Mouse (Mus musculus): ENCODE measurements around the gene Fancg.
A peak's percentile ranks its signal among the peaks of the same experiment; 100 is the strongest.

Fancg gene

GRCm38 (mm10) chr4:43010161-43011038 is at the start of gene Fancg:
Gene Fancg, minus strand, starts transcription at chr4:43010506.
- DNase-seq: peak; percentile 90

DNA sequence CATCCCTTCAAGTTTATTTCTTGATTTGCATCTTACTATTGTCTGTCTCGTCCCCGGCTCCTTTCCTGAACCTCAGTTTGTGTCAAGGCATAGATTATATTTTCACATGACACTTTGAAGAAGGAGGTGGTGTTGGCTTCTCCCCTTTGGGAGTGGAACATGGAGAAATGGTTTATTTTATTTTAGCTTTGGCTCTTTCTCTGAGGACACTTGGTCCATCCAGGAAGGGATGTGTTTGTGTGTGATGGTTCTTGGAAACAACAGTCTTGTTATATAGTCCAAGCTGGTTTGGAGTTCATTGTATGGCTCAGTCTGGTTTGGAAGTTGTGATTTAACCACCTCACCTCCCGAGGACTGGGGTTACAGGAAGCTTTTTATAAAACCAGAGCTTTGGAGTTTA is 49.4 kb upstream of the Fancg start:
- DNase-seq: no peak

DNA sequence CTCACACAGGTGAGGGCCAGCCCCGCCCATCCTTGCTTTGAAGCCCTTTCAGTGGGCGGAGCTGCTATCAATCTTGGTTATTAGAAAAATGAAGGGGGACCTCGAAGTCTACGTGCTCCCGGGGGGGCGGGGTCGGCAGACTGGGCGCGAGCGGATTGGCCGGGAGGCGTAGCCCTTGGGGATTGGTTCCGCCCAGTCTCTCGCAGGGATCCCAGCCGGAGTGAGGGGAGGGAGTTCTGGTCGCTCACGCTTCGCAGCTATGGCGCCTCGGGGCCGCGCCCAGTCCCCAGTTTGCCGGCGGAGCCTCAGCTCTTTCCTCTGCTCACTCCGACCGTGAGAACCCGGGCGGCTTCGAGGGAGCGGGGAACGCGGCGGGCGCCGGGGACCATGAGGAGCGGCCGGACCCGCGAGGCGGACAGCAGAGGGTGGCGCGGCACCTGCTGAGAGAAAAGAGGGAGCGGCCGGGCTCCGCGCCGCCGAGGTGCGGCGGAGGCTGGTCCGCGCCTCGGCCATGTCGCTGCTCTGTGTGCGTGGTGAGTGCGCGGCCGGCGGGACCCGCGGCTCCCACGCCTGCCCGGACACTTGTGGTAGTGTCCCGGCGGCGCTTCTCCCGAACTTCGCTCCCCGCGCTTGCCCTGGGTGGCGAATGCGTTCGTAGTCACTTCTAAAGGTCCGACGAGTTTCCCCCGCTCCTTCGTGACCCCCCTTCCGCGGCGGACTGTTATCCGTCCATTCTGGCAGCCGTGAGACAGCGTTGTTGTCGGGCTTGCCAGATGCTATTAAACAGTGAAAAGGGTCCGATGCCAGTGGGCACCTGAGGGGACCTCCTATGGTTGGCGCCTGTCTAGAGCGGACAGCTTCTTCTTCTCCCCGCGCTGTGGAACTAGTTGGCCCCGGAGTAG is 48.7 kb upstream of the Fancg start, which contains the start of gene Unc13b:
Unc13b (plus strand) TSS at position 201 of the 902 bp plus-strand sequence.
- peak; percentile 96 for DNase-seq

- DNase-seq: no peak
Observed at GRCm38 (mm10) chr4:43058392-43058752, 48.1 kb upstream of the Fancg start.

DNA sequence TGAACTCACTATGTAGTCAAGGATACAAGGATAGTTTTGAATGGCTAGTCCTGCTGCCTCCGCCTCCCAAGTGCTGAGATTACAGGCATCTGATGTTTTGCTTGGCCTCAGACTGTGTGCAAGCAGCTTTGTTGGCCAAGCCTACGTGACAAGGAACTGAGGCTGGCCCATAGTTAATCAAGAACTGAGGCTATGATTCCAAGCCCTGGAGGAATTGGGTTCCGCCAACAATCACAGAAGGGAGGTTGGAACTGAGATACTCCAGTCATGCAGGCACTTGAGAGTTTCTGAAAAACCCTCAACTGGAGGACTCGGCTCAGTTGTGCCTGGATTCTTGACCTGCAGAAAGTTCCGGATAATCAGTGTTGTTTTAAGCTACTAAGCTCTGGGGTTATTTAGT is 47.3 kb upstream of the Fancg start:
- no peak for DNase-seq

DNA sequence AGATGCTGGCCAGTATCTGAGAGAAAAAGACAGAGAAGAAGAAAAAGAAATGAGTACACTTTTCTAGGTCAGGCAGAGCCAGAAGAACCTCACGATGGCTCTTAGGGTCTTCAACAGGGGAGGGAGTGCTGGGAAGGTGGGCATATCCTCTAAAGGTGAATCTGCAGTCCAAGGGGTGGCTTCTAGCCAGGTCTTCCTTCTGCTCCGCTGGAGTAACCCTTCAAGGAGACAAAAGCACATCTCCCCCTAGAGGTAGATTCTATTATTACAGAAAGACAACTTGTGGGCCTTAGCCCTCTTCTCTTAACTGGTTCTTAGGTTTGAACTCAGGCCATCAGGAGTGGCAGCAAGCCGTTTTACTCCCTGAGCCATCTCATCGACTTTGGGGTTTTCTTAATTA is 42.3 kb upstream of the Fancg start:
- peak; percentile 61 for DNase-seq

GRCm38 (mm10) chr4:43047231-43047630 is 36.9 kb upstream of the Fancg start:
- peak; percentile 86 for DNase-seq

DNA sequence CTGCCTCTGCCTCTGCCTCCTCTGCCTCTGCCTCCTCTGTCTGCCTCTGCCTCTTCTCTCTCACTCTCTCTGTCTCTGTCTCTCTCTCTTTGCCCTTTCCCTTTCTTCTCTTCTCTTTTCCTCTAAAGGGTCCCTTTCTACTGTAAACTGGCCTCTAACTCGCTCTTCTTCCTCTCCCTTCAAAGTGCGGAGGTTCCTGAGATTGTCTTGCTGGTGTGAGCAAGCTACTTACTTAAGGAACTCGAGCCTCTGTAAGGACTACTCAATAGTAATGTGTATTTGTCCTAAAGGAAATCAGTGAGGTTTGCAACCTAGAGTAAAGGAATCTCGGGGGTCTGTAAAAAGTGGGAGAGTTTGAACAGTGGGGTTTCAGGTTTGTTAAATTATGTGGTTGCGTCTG is 36.3 kb upstream of the Fancg start:
- DNase-seq: no peak

DNA sequence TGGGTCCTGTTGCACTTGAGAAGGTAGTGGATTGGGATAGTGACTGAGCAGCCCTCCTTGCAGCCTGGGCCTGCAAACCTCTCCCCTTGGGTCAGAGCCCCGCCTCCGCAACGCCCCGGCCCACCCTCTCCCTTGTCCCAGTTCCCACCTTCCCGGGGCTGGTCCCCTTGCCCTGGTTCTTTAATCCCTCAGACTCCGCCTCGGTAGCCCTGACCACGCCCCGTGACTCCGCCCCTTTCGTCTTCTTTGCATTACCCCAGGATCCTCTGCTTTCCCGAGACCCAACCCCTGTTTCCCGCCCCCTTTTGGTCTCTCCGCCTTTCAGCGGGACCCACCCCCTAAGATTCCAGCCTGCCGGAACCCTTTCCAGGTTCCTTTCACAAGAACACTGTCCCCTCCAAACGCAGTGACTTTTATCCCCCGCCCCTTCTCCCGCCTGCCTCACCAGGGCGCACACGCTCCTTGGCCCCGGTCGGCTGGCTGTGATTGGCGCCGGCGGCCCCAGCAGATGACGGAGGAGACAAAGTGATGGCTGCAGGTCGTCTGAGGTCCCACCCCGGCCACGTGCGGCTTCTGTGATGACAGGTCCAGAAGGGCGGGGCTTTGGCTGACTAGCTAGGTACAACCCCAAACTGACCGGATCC is 35.5 kb upstream of the Fancg start, which contains the start of gene Fam214b:
Fam214b (minus strand) TSS at position 562 of the 644 bp plus-strand sequence.
- peak; percentile 100 for DNase-seq

DNA sequence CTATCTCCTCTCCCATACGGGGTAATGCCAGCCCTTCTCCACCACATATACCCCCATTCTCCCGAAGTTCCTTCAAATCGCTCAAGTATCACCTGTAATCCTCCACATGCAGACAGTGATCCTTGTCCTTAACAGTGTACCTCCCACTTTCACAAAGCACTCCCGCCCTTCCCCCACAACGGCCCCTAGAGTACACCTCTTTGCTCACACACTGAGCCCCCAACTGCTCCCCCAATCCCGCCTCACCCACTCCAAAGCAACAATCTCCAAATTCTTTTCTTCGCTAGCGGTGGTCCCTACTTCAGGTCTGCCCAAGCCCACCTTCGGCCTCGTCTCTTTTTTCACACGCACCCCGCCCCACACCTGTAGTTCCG is 35.0 kb upstream of the Fancg start:
- DNase-seq: peak; percentile 64

GRCm38 (mm10) chr4:43044673-43045072 is 34.4 kb upstream of the Fancg start:
- peak; percentile 57 for DNase-seq

GRCm38 (mm10) chr4:43043644-43044357 is 33.5 kb upstream of the Fancg start:
- peak; percentile 83 for DNase-seq

DNA sequence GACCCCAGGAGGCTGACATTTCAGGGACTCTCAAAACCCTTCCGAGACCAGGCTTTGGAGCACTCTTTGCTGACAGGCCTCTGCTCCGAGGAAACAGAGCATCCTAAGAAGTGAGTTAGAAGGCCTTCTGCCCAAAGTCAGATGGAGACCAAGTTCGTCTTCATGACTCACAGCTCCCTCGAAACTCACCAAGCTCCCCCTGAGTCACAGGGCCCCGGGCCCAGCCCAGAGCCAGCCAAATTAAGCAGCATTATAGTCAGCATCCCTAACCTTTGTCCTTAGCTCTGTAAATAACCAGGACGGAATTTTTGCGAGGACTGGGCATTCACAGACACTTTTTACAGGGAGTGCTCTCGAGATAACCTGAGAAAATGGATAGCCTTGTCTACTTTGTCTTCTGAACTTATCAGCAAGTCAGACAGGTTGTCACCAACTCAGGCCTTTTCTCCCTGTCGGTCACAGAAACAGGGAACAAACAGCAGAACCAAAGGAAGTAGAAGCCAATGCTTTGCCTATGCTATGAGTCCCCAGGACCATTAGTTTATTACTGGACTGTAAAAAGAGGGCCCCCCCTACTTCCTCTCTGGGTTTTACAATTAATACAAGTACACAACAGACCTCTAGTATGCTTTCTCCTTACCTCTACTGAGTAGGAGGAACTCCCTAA is 30.7 kb upstream of the Fancg start:
- no peak for DNase-seq

GRCm38 (mm10) chr4:43040114-43040572 is 29.8 kb upstream of the Fancg start:
- DNase-seq: peak; percentile 99

GRCm38 (mm10) chr4:43039609-43040008 is 29.3 kb upstream of the Fancg start:
- no peak for DNase-seq

DNA sequence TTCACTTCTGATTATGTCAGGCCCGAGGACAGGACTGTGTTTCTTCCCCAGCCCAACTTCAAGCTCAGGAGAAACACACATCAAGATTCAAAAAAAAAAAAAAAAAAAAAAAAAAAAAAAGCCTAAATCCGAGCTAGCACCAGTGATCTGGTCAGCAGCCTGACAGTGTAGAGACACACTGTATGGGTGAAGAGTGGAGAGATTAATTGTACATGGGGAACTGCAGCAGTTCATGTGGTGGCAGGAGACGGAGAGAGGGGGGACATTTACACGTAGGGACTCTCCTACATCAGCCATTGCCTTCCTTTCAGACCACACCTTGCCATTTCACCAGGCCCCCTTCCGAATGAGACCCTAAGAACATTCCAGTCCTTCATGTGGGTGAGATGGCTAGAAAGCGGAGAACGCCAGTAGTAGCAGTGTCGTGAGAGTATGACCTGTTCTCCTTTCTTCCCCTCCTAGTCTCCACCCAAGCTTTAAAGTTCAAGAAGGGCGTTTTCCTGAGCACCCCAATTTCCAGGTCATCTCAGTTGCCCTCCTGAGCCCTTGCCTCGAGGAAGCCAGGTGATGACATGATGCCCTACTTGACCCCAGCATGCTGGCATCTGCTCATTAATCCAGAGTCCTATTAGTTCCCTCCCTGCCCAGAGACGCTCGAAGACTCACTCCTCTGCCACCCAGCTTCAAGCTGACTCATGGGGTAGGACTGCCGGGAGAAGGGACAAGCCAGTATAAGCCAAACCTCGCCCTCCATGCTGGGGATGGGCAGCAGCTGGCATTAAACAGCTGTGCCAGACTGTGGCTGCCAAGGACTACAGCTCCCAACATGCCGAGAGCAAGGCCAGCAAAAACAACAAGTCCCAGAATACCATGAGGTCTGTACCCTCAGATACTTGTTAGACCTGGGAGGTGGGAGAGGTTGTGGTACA is 28.5 kb upstream of the Fancg start:
- DNase-seq: peak; percentile 54

GRCm38 (mm10) chr4:43037860-43038566 is 27.7 kb upstream of the Fancg start:
- DNase-seq: no peak

GRCm38 (mm10) chr4:43036356-43036755 is 26.1 kb upstream of the Fancg start:
- no peak for DNase-seq

GRCm38 (mm10) chr4:43035851-43036250 is 25.5 kb upstream of the Fancg start:
- no peak for DNase-seq

GRCm38 (mm10) chr4:43033481-43033880 is 23.2 kb upstream of the Fancg start:
- no peak for DNase-seq

Measured in kidney, postnatal 10 days (tissue).